Mouse (Mus musculus): Measurements from ENCODE around the gene A930004D18Rik.

A930004D18Rik gene

GRCm38 (mm10) chr2:18038141-18038752 is 710 bp upstream of the A930004D18Rik start:
- DNase-seq (ENCODE audit: low read depth, low spot score) = no peak

GRCm38 (mm10) chr2:18034371-18035250 is 2.9 kb downstream of the A930004D18Rik start:
- no peak for DNase-seq (ENCODE audit: low read depth, low spot score)

GRCm38 (mm10) chr2:18033166-18034108 is 4.1 kb downstream of the A930004D18Rik start:
- DNase-seq (ENCODE audit: low read depth, low spot score) = no peak

- DNase-seq (ENCODE audit: low read depth, low spot score) = no peak
These were observed 5.0 kb downstream of the A930004D18Rik start for GRCm38 (mm10) chr2:18032538-18032895.

- peak; percentile 85 for DNase-seq (ENCODE audit: low read depth, low spot score)
These were observed 5.6 kb downstream of the A930004D18Rik start for GRCm38 (mm10) chr2:18031831-18032537.

GRCm38 (mm10) chr2:18031271-18031821 is 6.2 kb downstream of the A930004D18Rik start:
- peak; percentile 48 for DNase-seq (ENCODE audit: low read depth, low spot score)

GRCm38 (mm10) chr2:18030581-18030980 is 7.0 kb downstream of the A930004D18Rik start:
- DNase-seq (ENCODE audit: low read depth, low spot score) = peak; percentile 45

- DNase-seq (ENCODE audit: low read depth, low spot score) = no peak
These were observed 7.9 kb downstream of the A930004D18Rik start for GRCm38 (mm10) chr2:18029656-18030055.

GRCm38 (mm10) chr2:18028140-18029021 is 9.2 kb downstream of the A930004D18Rik start:
- peak; percentile 84 for DNase-seq (ENCODE audit: low read depth, low spot score)

- DNase-seq (ENCODE audit: low read depth, low spot score) = peak; percentile 98
These were observed 9.9 kb downstream of the A930004D18Rik start for GRCm38 (mm10) chr2:18027448-18028139.

GRCm38 (mm10) chr2:18026116-18026947 is 11.2 kb downstream of the A930004D18Rik start:
- peak; percentile 76 for DNase-seq (ENCODE audit: low read depth, low spot score)

- no peak for DNase-seq (ENCODE audit: low read depth, low spot score)
These were observed 11.8 kb downstream of the A930004D18Rik start for GRCm38 (mm10) chr2:18025781-18026115.

- DNase-seq (ENCODE audit: low read depth, low spot score) = no peak
These were observed 12.4 kb downstream of the A930004D18Rik start for GRCm38 (mm10) chr2:18025116-18025515.

GRCm38 (mm10) chr2:18022886-18023285 is 14.7 kb downstream of the A930004D18Rik start:
- no peak for DNase-seq (ENCODE audit: low read depth, low spot score)

- DNase-seq (ENCODE audit: low read depth, low spot score) = no peak
These were observed 18.4 kb downstream of the A930004D18Rik start for GRCm38 (mm10) chr2:18019122-18019521.

- no peak for DNase-seq (ENCODE audit: low read depth, low spot score)
These were observed 20.2 kb downstream of the A930004D18Rik start for GRCm38 (mm10) chr2:18017321-18017720.

- no peak for DNase-seq (ENCODE audit: low read depth, low spot score)
These were observed 20.9 kb downstream of the A930004D18Rik start for GRCm38 (mm10) chr2:18016639-18017038.

GRCm38 (mm10) chr2:18015581-18015980 is 22.0 kb downstream of the A930004D18Rik start:
- no peak for DNase-seq (ENCODE audit: low read depth, low spot score)
